ENCODE assay signal across 9 mouse cellular contexts in genomic region chr15:79368861-79369440, GRCm38 (mm10). TPM values are rescaled to one million over a fixed set of nuclear protein-coding genes. Genes with fewer than 3 reads are reported as not detected.
A peak's percentile ranks its signal among the peaks of the same experiment; 100 is the strongest.
DNase-seq lines count a peak whose midpoint lies in the region; TF ChIP-seq lines count a peak whose summit lies in the region.
"Had no signal": no experiment of that assay in that cellular context is flagged by ENCODE, and none has a peak within 500 bp of the region (broad histone marks: within the 10 kb centered on the region; RNA-seq: fewer than 3 reads in every experiment).

No protein-coding gene starts in this region.

- WGBS in lung, adult 2 months: 14% methylated on average over 8 of the region's 8 CpGs

- no peak for TF ChIP-seq CTCF in lung, adult 2 months (IDR thresholded peaks at IDR 0.05; ENCODE audit: insufficient read depth, low read length)

- H3K27ac ChIP-seq in brown adipose tissue, adult 24 weeks (replicated peaks; ENCODE audit: low read depth, low read length): peak overlapping the region; percentile 98

- intact Hi-C loops in heart, postnatal 36 days (cut with DNase I): loop anchor here (2.0 kb wide), 1 partner anchor 20 kb away; no protein-coding TSS in a partner anchor

- peaks cover 15% of the 10 kb centered on the region for H3K4me1 ChIP-seq in brown adipose tissue, adult 24 weeks (ENCODE audit: control insufficient read depth, insufficient read depth, insufficient read length, low read length)
- H3K4me1 ChIP-seq in lung, adult 2 months (ENCODE audit: control insufficient read depth, insufficient read depth, low read length): peaks cover 27% of the 10 kb centered on the region

- no peak; the same call in 1 of the 2 replicates for TF ChIP-seq POLR2A in lung, adult 2 months (IDR thresholded peaks at IDR 0.05; ENCODE audit: borderline replicate concordance, extremely low read depth, low read depth, low read length)

- peak; percentile 97 for DNase-seq in heart, adult 11 months
- DNase-seq in heart, adult 8-10 months (ENCODE audit: low spot score): no peak
- peak; percentile 43 to 52 for DNase-seq in heart, postnatal 36 days
- peak; percentile 48 for DNase-seq in lung, adult 2 months
- DNase-seq in ovary, postnatal 36 days (ENCODE audit: low spot score): no peak
- DNase-seq in thymus, postnatal 14 days: no peak
- no peak for DNase-seq in T-cell, adult 2 months (ENCODE audit: low spot score)
- DNase-seq: cerebellum, postnatal 10 days had no signal

- no peak overlapping the region for H3K4me3 ChIP-seq in brown adipose tissue, adult 24 weeks (ENCODE audit: insufficient read depth, low read depth, low read length)
- no peak overlapping the region for H3K4me3 ChIP-seq in lung, adult 2 months (replicated peaks; ENCODE audit: extremely low read depth, low read depth, low read length)

RNA-seq across cellular contexts. Expression of gene Maff, which starts 22.5 kb away (rescaled TPM):
- 10 to 100 TPM in 2 of 4 experiments, 1 to 10 TPM in 2; 5.7 to 11.1 (median 9.9) TPM for total RNA-seq in heart, adult 8-10 months (2022)
- polyA plus RNA-seq in brown adipose tissue, adult 24 weeks (2012; ENCODE audit: insufficient read depth, insufficient read length, missing spikeins): 9.8 and 11.4 TPM in 2 replicates
- 10 to 100 TPM in 1 of 2 experiments, 1 to 10 TPM in 1; 9.0 to 10.5 TPM for total RNA-seq in heart, postnatal 36 days (2021)
- polyA plus RNA-seq in lung, adult 2 months (2012; rRNA removed): 12.1 and 21.0 TPM in 2 replicates

RNA-seq across cellular contexts. Expression of gene Tmem184b, which starts 34.4 kb away (rescaled TPM):
- 10 to 100 TPM; 34.6 to 46.1 (median 39.0) TPM for total RNA-seq in heart, adult 8-10 months (2022)
- 60.3 and 71.0 TPM in 2 replicates for polyA plus RNA-seq in brown adipose tissue, adult 24 weeks (2012; ENCODE audit: insufficient read depth, insufficient read length, missing spikeins)
- 10 to 100 TPM; 37.0 to 43.0 TPM for total RNA-seq in heart, postnatal 36 days (2021)
- 269 and 331 TPM in 2 replicates for polyA plus RNA-seq in lung, adult 2 months (2012; rRNA removed)

RNA-seq across cellular contexts. Expression of gene Pla2g6, which starts 40.8 kb away (rescaled TPM):
- 10 to 100 TPM; 11.6 to 15.6 (median 13.4) TPM for total RNA-seq in heart, adult 8-10 months (2022)
- polyA plus RNA-seq in brown adipose tissue, adult 24 weeks (2012; ENCODE audit: insufficient read depth, insufficient read length, missing spikeins): 11.6 and 13.4 TPM in 2 replicates
- 1 to 10 TPM; 8.1 to 8.7 TPM for total RNA-seq in heart, postnatal 36 days (2021)
- polyA plus RNA-seq in lung, adult 2 months (2012; rRNA removed): 25.9 and 26.1 TPM in 2 replicates

Comparison
In these comparisons a context has a peak if more than half of its experiments do, and no peak if none do; other contexts are left out.
1. DNase-seq: peak in heart, adult 11 months (single experiment), heart, postnatal 36 days (2 of 2) and lung, adult 2 months (single experiment); none in heart, adult 8-10 months (single experiment), ovary, postnatal 36 days (single experiment), thymus, postnatal 14 days (single experiment) and T-cell, adult 2 months (single experiment).